Mouse (Mus musculus) T-helper 1 cell (primary cell): ENCODE data around the gene Ptgis.

ENCODE experiments used
- in situ Hi-C: fragments of 300-600 bp; cut with MboI, MseI; formaldehyde crosslinking; loops from one replicate; pipeline ENCODE4 v1.15.1; 2025; ENCODE audit warnings: high pct_unique_total_duplicates

The Ptgis gene

GRCm38 (mm10) chr2:167240008-167240964, at the start of gene Ptgis:
Gene Ptgis, minus strand, starts transcription at chr2:167240604.
- in situ Hi-C loops: no loop called here

- in situ Hi-C loops: loop anchor here (10.0 kb wide), 1 partner anchor 133 kb away; no protein-coding TSS in a partner anchor
Observed at GRCm38 (mm10) chr2:167281461-167281860, 41.1 kb upstream of the Ptgis start.

- in situ Hi-C loops: loop anchor here (10.0 kb wide), 1 partner anchor 134 kb away; no protein-coding TSS in a partner anchor
Observed at GRCm38 (mm10) chr2:167280986-167281310, 40.5 kb upstream of the Ptgis start.

GRCm38 (mm10) chr2:167280090-167280985, 39.9 kb upstream of the Ptgis start:
- in situ Hi-C loops: loop anchor here (10.0 kb wide), 1 partner anchor 134 kb away; no protein-coding TSS in a partner anchor

GRCm38 (mm10) chr2:167278751-167279526, 38.5 kb upstream of the Ptgis start:
- in situ Hi-C loops: loop anchor here (5.0 kb wide), 1 partner anchor 52 kb away; no protein-coding TSS in a partner anchor

GRCm38 (mm10) chr2:167278011-167278410, 37.6 kb upstream of the Ptgis start:
- in situ Hi-C loops: loop anchor here (5.0 kb wide), 1 partner anchor 51 kb away; no protein-coding TSS in a partner anchor

GRCm38 (mm10) chr2:167277026-167277425, 36.6 kb upstream of the Ptgis start:
- in situ Hi-C loops: loop anchor here (5.0 kb wide), 1 partner anchor 50 kb away; no protein-coding TSS in a partner anchor

- in situ Hi-C loops: loop anchor here (5.0 kb wide), 1 partner anchor 49 kb away; no protein-coding TSS in a partner anchor
Observed at GRCm38 (mm10) chr2:167275856-167276255, 35.5 kb upstream of the Ptgis start.

GRCm38 (mm10) chr2:167274713-167275465, 34.5 kb upstream of the Ptgis start:
- in situ Hi-C loops: loop anchor here (5.0 kb wide), 1 partner anchor 48 kb away; no protein-coding TSS in a partner anchor

GRCm38 (mm10) chr2:167273206-167273740, 32.9 kb upstream of the Ptgis start:
- in situ Hi-C loops: no loop called here

GRCm38 (mm10) chr2:167272706-167273105, 32.3 kb upstream of the Ptgis start:
- in situ Hi-C loops: no loop called here

GRCm38 (mm10) chr2:167271121-167271521, 30.7 kb upstream of the Ptgis start:
- in situ Hi-C loops: no loop called here

GRCm38 (mm10) chr2:167270496-167270895, 30.1 kb upstream of the Ptgis start:
- in situ Hi-C loops: no loop called here

- in situ Hi-C loops: no loop called here
Observed at GRCm38 (mm10) chr2:167268721-167269120, 28.3 kb upstream of the Ptgis start.

- in situ Hi-C loops: no loop called here
Observed at GRCm38 (mm10) chr2:167268411-167268690, 27.9 kb upstream of the Ptgis start.

- in situ Hi-C loops: no loop called here
Observed at GRCm38 (mm10) chr2:167267531-167268410, 27.4 kb upstream of the Ptgis start.

- in situ Hi-C loops: no loop called here
Observed at GRCm38 (mm10) chr2:167266231-167266630, 25.8 kb upstream of the Ptgis start.

GRCm38 (mm10) chr2:167265806-167266205, 25.4 kb upstream of the Ptgis start:
- in situ Hi-C loops: no loop called here

GRCm38 (mm10) chr2:167265021-167265420, 24.6 kb upstream of the Ptgis start:
- in situ Hi-C loops: no loop called here
